Mouse (Mus musculus) kidney, adult 18-20 months (tissue): ENCODE results near the gene Tspan10.
A peak's percentile ranks its signal among the peaks of the same experiment; 100 is the strongest.

ENCODE experiments used
- DNase-seq: peaks from one replicate; pipeline ENCODE4 v3.0.0; 2021

The Tspan10 gene

GRCm38 (mm10) chr11:120455413-120455812, 13.0 kb downstream of the Tspan10 start:
- no peak for DNase-seq

DNA sequence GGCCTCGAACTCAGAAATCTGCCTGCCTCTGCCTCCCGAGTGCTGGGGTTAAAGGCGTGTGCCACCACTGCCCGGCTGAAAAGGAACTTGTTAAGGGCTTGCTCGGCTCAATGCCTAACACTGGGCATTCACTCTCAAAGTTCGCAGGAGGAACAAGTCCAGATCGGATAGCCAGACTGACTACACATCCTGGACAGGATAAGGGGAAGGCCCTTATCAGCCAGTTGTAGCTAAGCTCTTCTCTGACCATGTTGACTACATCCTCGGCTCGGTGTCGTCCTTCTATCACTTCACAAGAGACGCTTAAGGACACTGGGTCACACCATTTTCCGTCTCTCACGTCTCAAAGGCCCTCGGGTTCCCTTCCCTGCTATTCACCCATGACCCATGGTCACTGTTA, 14.9 kb downstream of the Tspan10 start:
- no peak for DNase-seq

DNA sequence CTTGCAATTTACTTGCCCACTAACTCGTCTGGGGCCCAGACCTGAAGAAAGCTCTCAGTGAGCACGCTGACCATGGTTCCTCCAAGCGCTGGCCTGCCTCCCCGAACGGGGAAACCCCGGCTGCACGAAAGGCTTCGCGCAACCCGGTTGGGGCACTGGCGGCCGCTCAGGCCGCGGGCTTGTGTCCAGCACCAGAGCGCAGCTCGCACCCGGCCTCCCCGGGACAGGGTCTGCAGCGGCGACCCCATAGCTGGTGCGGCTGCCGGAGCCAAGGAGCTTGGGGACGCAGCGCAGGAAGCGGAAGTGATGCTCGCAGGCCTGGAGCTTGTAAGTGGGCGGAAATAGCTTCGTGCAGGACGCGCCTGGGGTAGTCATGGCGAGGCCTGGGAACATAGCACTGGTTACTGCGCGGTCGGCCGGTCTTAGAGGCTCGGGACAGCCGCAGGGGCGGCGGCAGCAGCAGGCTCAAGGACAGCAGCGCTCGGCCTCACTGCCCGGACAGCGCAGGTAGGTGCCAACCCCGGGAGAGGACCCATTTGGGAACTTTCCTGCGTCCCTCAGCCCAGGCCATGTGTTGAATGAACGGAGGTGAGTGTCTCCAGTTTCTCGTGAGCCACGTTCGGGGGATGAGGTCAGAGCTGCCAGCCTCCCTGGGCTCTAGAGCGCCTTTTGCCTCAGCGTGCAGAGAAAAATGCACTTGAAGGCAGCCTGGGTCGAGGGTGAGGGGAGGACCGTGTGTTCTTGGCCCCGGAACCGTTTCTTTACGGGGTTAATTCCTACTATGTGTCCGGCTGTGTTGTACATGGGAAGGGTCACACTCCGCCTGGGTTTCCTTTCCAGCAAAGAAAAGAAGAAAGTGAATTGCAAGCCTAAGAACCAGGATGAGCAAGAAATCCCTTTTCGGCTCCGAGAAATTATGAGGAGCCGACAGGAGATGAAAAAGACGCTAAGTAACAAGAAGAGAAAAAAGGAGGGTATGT, 15.6 kb downstream of the Tspan10 start, which contains the start of the genes Oxld1 and Ccdc137:
Gene Oxld1 (minus strand): TSS at position 297 of the 980 bp plus-strand sequence.
Gene Ccdc137 (plus strand): TSS at position 344 of the 980 bp plus-strand sequence.
- peak; percentile 84 for DNase-seq

DNA sequence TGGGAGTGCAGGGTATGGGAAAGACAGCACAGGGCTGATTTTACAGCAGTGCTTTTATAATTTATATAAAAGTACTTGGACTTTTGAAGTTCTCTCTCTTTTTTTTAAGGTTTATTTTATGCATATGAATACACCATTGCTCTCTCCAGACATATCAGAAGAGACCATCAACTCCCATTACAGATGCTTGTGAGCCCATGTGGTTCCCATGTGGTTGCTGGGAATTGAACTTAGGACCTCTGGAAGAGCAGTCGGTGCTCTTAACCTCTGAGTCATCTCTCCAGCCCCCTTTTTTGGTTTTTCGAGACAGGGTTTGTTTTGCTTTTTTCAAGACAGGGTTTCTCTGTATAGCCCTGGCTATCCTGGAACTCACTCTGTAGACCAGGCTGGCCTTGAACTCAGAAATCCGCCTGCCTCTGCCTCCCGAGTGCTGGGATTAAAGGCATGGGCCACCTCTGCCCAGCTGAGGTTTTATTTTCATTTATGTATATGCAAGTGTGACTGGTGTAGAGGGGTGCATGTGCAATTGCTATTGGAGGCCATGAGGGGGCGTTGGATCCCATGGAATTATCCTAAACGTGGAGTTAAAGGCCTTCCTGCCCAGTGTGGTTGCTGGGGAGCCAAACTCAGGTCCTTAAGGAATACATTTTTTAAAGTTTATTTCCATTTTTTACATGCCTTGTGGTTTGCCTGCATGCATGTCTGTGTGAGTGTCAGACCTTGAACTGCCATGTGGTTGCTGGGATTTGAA, 16.6 kb downstream of the Tspan10 start:
- DNase-seq: no peak

DNA sequence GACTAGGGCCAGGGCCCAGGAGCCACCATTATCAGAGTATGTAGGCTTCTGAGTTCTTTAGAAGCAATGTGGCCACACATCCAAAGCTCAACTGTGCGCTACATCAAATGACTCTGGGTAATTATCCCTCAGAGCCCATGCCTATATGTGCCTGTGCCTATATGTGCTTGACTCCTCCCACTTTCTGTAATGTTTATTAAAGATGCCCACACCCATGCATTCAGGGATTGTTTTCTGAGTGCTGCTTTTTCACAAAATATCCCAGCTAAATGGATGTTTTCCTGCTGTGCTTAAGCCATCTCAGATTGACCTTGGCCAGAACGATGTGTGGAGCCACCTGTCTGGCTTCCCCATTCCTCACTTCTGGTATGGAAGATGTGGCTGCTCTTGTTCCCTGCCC, 21.1 kb downstream of the Tspan10 start:
- no peak for DNase-seq

GRCm38 (mm10) chr11:120464365-120464764, 21.9 kb downstream of the Tspan10 start:
- no peak for DNase-seq

GRCm38 (mm10) chr11:120465521-120465920, 23.1 kb downstream of the Tspan10 start:
- DNase-seq: no peak

GRCm38 (mm10) chr11:120467051-120467735, 24.7 kb downstream of the Tspan10 start, which contains the start of gene Arl16:
Gene Arl16 (minus strand): TSS chr11:120467607.
- peak; percentile 92 for DNase-seq

GRCm38 (mm10) chr11:120467736-120468092, 25.3 kb downstream of the Tspan10 start:
- no peak for DNase-seq

- peak; percentile 64 for DNase-seq
Observed at GRCm38 (mm10) chr11:120472052-120472451, 29.6 kb downstream of the Tspan10 start.

- no peak for DNase-seq
Observed at GRCm38 (mm10) chr11:120483448-120483934, 41.0 kb downstream of the Tspan10 start.

DNA sequence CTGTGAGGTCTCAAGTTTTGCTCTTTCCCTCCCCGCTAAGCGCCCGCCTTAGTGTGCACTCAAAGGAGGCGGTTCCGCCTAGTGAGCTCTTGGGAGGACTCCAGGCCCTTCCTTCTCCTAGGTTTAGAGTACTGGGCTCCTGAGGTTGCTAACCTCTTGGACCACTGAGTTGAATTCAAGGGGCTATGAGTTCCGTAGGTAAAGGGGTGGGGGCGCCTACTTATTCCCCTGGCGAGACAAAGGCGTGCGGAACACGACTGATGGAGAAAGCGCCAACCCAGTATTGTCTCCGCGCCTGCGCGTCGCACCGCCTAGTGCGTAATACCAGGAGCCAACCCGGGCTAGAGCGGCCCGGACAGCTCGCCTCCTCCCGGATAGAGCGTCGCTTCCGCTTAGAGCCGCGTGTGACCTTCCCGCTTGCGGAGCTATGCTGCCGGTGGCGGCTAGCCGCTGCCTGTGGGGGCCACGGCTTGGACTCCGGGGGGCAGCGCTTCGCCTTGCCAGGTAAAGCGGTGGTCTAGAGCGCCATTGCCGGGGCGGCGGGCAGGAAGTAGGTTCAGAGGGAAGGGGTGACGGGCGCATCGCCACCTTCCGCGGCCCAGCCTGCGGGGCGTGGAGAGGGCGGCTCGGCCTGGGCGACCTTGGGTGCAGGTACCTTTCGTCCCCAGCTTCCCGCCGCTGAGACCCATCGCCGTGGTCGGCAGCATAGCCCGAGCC, 42.0 kb downstream of the Tspan10 start, which contains the start of gene Mrpl12:
Gene Mrpl12 (plus strand): TSS at position 349 of the 717 bp plus-strand sequence.
- DNase-seq: peak; percentile 91

- DNase-seq: peak; percentile 70
Observed at GRCm38 (mm10) chr11:120485251-120485650, 42.8 kb downstream of the Tspan10 start.

DNA sequence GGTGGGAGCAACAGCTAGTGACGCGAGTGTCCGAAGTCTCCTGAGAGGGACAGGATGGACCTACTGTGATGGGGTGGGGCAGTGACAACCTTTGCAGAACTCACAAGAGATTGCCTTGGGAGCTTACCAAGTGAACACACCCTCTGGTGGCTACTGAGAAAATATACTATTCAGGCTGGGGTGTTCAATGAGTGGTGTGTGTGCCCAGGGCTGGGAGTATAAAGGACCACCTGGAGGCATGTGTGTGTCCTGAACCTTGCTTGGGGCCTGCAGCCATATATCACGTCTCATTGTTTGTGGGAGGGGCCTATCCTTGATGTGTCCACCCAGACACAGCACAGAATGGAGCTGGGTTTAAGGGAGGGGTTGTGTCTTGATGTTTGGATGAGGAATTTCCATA, 46.1 kb downstream of the Tspan10 start:
- no peak for DNase-seq

- DNase-seq: peak; percentile 83
Observed at GRCm38 (mm10) chr11:120489054-120489761, 46.8 kb downstream of the Tspan10 start.

GRCm38 (mm10) chr11:120490291-120491046, 48.0 kb downstream of the Tspan10 start:
- DNase-seq: no peak

- peak; percentile 95 for DNase-seq
Observed at GRCm38 (mm10) chr11:120491317-120492023, 49.0 kb downstream of the Tspan10 start, which contains the start of gene Slc25a10. Gene Slc25a10 (plus strand): TSS chr11:120491840.

DNA sequence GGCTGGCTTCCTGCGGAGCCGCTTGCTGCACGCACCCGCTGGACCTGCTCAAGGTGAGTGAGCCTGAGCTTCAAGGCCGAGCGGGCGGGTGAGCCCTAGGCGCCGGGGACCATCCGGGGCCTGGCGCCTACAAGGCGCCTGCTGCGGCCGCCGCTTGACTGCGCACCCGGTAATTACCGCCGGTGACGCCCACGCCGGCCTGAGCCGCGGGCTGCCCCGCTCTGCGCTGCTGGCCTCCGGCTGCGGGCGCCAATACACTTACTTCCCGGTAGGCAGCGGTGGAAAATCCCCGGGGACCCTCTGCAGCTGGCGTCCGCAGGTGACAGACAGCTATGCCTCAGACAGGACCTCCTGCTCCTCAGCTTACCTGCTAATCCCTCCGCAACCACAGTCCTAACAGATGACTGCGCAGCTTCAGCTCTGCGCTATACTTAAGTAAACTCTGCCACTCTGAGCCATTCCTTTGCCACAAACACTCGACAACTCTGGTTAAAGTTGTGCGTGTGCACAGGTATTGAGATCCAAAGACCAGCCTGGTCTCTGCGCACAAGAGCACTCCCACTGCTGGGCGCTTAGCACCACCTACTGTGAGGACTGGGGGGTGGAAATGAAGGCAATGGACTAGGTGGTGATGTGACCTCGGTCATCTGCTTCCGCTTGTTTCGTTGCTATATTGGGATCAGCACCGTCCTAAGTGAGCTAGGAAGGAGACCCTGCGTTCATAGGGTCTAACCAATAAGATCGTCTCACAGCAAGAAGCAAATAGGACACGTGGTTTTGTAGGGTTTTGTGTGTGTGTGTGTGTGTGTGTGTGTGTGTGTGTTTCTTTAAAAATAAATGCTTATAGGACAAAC, 49.8 kb downstream of the Tspan10 start:
- DNase-seq: peak; percentile 66

DNA sequence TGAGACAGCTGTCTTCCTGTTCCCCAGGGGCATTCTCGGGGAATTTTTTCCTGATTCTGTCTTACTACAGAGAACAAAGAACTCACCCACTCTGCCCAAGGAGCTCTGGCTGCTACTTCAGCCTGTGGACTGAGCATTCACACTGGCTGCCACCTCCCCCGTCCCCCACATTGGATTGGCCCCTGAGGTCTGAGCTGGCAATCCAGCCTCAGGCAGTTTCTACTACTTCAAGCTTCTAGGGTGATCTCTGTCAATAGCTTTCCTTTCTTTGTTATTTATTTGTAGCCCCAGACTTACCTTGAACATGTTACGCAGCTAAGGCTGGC, 50.4 kb downstream of the Tspan10 start:
- peak; percentile 27 for DNase-seq
